Mouse (Mus musculus) megakaryocyte, embryonic 14.5 days (primary cell): ENCODE measurements around the gene Tekt4.

Source experiments
- FLI1 ChIP-seq: IDR thresholded peaks from 2 replicates; pipeline ENCODE4 v1.6.1; 2012; ENCODE audit warnings: low read length, inconsistent platforms, mixed read lengths
- GATA1 ChIP-seq: IDR thresholded peaks from 3 replicates; pipeline ENCODE4 v1.6.1; 2012; ENCODE audit warnings: mixed read lengths, low read length, inconsistent platforms, borderline replicate concordance

DNA sequence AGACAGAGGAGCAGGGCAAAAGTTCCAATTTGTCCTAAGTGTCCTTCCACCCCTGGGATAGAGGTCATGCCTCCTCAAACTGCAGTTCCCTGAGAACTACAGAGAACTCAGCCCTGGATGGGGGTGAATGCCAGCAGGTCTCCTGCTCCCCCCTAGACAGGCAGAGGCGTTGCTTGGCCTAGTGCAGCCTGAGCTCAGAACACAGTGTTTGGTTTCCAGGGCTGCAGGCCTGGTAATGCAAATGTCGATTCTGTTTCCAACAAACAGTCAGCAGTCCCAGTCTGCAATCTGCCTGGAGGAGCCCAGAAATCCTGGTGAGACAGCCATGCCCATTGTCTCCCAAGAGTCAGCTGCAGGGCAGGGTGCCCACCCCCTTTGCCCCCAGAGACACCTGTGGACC, at the start of gene Tekt4:
- TF ChIP-seq GATA1 = no peak
- TF ChIP-seq FLI1 = no peak
